Mouse (Mus musculus) urinary bladder, postnatal 36 days (tissue): Measurements from ENCODE around the gene Zfp273.
"Not testable (repeated sequence)": the region's sequence is repeated elsewhere in the genome, so short reads cannot be mapped to it uniquely, and the experiment has no call there.

Experiments
- DNase-seq, 2 experiments: peaks; one replicate each; pipeline ENCODE4 v3.0.0; 2022; ENCODE audit warnings: low spot score in 2 of 2, mixed read lengths in 1 of 2

The Zfp273 gene

DNA sequence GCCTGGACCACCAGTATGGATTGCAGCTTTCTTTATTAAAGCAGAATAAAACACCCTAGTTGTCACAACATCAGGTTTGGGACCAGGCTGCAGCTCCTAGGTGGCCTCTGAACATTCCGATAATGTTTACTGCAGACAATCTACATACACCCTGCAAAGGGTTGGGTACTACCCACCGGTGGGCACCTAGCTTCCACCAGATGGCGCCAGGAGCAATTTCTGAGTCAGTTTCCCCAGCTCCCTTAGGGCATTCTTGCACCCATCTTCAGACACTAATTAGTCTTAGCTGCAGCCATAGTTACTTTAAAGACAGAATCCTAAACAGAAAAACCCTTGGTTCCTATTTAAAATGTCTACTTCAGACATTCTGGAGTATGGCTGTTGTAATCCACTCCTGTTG is 54.4 kb downstream of the Zfp273 start:
- no peak for DNase-seq

DNA sequence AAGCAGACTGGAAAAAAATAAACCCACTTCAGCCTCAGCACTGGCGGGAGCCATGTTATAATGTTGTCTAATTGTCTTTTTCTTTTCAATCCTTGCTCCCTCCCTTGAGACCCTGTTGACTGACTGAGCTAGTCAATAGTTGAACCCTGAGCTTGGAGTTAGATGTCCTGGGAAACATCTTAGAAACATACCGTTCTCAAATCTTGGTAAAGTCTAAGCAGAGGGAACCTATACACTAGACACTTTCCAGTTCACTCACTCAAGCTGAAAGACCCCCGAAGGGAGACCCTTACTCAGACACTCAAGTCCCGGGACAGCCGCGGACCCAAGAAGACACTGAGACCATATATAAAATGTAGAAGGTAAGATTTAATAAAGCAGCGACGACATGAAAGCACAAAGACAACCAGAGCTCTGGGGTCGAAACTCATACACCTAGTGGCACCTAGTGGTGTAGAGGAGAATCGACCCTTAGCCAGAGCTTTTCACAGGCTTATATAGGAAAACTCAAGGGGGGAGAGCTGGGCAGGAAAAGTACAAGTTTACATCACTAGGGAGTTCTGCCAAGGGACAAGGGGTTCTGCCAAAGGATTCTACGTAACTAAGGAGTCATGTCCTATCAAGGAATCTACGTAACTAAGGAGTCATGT is 62.6 kb downstream of the Zfp273 start:
- DNase-seq, result not testable (repeated sequence)
